Mouse (Mus musculus): Measurements from ENCODE around the gene Msl3l2. TPM values are rescaled to one million over a fixed set of nuclear protein-coding genes. Genes with fewer than 3 reads are reported as not detected.
A peak's percentile ranks its signal among the peaks of the same experiment; 100 is the strongest.

Gene Msl3l2
- polyA plus RNA-seq, 2 experiments, result 6.9 to 10.6 TPM

DNA sequence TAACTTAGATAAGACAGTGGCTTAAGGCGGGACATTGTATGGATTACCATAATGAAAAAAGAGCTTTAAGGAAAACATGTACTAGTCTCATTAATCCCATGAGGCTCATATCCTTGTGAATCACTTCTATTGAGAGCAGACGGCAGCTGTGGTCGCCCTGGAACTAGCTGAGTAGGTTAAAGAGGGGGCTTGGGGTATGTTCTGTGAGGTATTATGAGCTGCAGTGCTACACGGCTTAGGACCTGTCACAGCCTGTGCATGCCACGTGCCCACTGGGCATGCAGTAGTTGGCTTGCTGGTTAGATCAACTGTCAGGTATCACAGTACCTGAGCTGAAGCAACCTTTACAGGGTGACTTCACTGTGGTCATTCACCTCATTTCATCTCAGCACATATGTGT is 12.1 kb upstream of the Msl3l2 start:
- H3K36me3 ChIP-seq (ENCODE audit: control insufficient read depth, insufficient read depth, low read length), result no peaks in the 10 kb centered on the region
- H3K27me3 ChIP-seq (ENCODE audit: control insufficient read depth, insufficient read depth, low read length), result no peaks in the 10 kb centered on the region
- no peak for TF ChIP-seq POLR2A (IDR thresholded peaks at IDR 0.05; ENCODE audit: borderline replicate concordance, extremely low read depth, insufficient read depth, insufficient read length)
- ATAC-seq (ENCODE audit: low FRiP score, low read depth) (no peak), DNase-seq (ENCODE audit: low spot score) (no peak)
- WGBS, result 57% methylated on average over 5 of the region's 5 CpGs
- H3K9ac ChIP-seq (ENCODE audit: low read depth, low read length, severe bottlenecking), result no peak overlapping the region
- H3K27ac ChIP-seq (replicated peaks; ENCODE audit: low read depth, low read length), result no peak overlapping the region
- H3K4me2 ChIP-seq (replicated peaks; ENCODE audit: low read depth, low read length, severe bottlenecking), result no peak overlapping the region
- H3K9me3 ChIP-seq (ENCODE audit: control insufficient read depth, low read length), result no peaks in the 10 kb centered on the region
- no peaks in the 10 kb centered on the region for H3K4me1 ChIP-seq (ENCODE audit: control insufficient read depth, insufficient read depth, low read length)
- no peak overlapping the region for H3K4me3 ChIP-seq (replicated peaks; ENCODE audit: low read length)

DNA sequence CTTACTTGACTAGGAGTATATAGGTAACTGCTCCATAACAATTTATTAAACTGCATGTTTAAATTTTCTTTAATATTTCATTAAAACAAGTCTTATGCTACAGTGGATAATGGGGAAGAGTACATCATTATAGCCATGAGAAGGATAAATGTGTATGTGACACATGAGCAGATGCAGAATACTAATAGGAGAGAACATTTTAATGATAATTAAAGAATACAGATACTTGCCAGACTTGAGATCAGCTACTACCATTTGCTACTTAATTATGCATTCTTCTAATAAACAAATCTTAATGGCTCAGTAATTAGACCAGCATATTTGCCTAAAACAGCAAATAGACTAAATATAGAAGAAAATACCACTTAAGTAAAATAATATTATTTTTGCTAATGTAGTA is 10.0 kb upstream of the Msl3l2 start:
- no peak for ATAC-seq (ENCODE audit: low FRiP score, low read depth)
- no peak for DNase-seq (ENCODE audit: low spot score)
- Histone ChIP-seq H3K9me3 (ENCODE audit: control insufficient read depth, low read length) (no peaks in the 10 kb centered on the region), H3K4me1 (ENCODE audit: control insufficient read depth, insufficient read depth, low read length) (no peaks in the 10 kb centered on the region), H3K27me3 (ENCODE audit: control insufficient read depth, insufficient read depth, low read length) (no peaks in the 10 kb centered on the region), H3K4me2 (replicated peaks; ENCODE audit: low read depth, low read length, severe bottlenecking) (no peak overlapping the region), H3K27ac (replicated peaks; ENCODE audit: low read depth, low read length) (no peak overlapping the region), H3K36me3 (ENCODE audit: control insufficient read depth, insufficient read depth, low read length) (no peaks in the 10 kb centered on the region), H3K9ac (ENCODE audit: low read depth, low read length, severe bottlenecking) (no peak overlapping the region), H3K4me3 (replicated peaks; ENCODE audit: low read length) (no peak overlapping the region)
- no peak for TF ChIP-seq POLR2A (IDR thresholded peaks at IDR 0.05; ENCODE audit: borderline replicate concordance, extremely low read depth, insufficient read depth, insufficient read length)

DNA sequence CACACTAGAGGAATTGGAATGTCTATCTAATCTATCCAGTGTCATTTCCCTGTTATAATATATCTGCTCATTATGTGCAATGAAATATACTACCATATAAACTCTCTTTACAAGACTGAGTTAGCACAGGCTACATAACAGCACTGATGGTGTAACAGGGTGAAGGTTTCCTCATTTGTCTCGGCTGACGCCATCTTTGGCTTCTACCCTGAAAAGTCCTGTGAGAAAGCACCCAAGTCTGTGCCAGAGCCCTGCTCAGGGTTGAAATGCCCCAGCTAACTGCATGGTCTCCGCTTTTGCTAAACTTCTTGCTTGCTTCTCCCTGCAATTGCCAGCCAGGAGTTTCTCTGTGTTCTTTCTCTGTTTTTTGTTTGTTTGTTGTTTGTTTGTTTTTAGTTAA is 7.6 kb upstream of the Msl3l2 start:
- no peaks in the 10 kb centered on the region for H3K36me3 ChIP-seq (ENCODE audit: control insufficient read depth, insufficient read depth, low read length)
- WGBS, result 69% methylated on average over 3 of the region's 3 CpGs

DNA sequence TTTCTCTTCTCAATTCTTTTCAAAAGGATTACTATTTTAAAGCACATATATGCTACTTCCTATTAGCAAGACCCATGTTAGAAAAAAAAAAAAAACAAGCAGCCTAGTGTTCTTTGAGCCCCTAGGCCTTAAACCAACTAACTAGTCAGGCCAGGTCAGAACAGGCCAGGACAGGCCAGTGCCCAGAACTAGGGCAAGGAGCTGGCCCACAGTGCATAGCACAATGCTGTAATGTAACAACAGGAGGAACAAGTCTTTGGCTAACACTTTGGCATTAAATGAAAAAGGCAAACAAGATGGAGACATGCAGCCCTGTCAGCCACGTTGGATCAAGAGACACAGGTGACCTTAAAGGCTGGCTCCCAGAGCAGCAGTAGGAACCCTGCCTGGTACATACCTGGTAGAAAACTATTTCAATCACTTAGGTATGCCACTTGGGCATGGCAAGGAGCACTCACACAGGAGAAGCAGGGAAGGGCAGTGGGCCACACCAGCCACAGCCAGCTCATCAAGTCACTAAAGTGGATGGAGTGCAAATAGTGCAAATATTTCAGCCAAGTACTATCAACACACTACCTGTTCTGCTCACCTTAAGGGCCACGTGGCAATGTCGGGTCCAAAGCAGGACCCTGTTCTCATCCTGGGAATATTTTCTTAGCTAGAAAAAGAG is 6.9 kb upstream of the Msl3l2 start:
- Histone ChIP-seq H3K36me3 (ENCODE audit: control insufficient read depth, insufficient read depth, low read length) (no peaks in the 10 kb centered on the region), H3K9me3 (ENCODE audit: control insufficient read depth, low read length) (no peaks in the 10 kb centered on the region), H3K4me1 (ENCODE audit: control insufficient read depth, insufficient read depth, low read length) (no peaks in the 10 kb centered on the region), H3K4me3 (replicated peaks; ENCODE audit: low read length) (no peak overlapping the region), H3K9ac (ENCODE audit: low read depth, low read length, severe bottlenecking) (no peak overlapping the region), H3K27me3 (ENCODE audit: control insufficient read depth, insufficient read depth, low read length) (no peaks in the 10 kb centered on the region), H3K4me2 (replicated peaks; ENCODE audit: low read depth, low read length, severe bottlenecking) (no peak overlapping the region), H3K27ac (replicated peaks; ENCODE audit: low read depth, low read length) (no peak overlapping the region)
- 85% methylated on average over 3 of the region's 3 CpGs for WGBS
- ATAC-seq (ENCODE audit: low FRiP score, low read depth) (no peak), DNase-seq (ENCODE audit: low spot score) (no peak)
- no peak for TF ChIP-seq POLR2A (IDR thresholded peaks at IDR 0.05; ENCODE audit: borderline replicate concordance, extremely low read depth, insufficient read depth, insufficient read length)

More for the DNA sequence above, 7.6 kb upstream of the Msl3l2 start:
- TF ChIP-seq POLR2A (IDR thresholded peaks at IDR 0.05; ENCODE audit: borderline replicate concordance, extremely low read depth, insufficient read depth, insufficient read length), result no peak
- DNase-seq (ENCODE audit: low spot score) (no peak), ATAC-seq (ENCODE audit: low FRiP score, low read depth) (no peak)
- Histone ChIP-seq H3K27me3 (ENCODE audit: control insufficient read depth, insufficient read depth, low read length) (no peaks in the 10 kb centered on the region), H3K9me3 (ENCODE audit: control insufficient read depth, low read length) (no peaks in the 10 kb centered on the region), H3K4me1 (ENCODE audit: control insufficient read depth, insufficient read depth, low read length) (no peaks in the 10 kb centered on the region), H3K4me2 (replicated peaks; ENCODE audit: low read depth, low read length, severe bottlenecking) (no peak overlapping the region), H3K9ac (ENCODE audit: low read depth, low read length, severe bottlenecking) (no peak overlapping the region), H3K27ac (replicated peaks; ENCODE audit: low read depth, low read length) (no peak overlapping the region), H3K4me3 (replicated peaks; ENCODE audit: low read length) (no peak overlapping the region)

DNA sequence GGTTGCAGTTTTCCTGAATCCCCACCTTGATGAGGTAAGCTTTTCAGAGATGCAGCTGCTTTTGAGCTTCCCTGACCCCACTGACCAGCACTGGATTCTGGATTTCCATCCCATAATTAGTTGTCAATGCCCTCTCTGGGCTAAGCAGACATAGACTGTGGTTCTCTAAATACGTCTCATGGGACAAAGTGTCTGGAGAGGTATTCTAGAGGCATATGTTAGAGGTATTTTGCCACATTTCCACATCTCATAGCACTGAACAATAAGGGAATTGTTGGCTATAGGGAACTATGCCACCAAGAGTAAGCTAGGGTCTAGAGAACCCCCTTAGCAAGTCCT is 248 bp downstream of the Msl3l2 start:
- 41% methylated on average over 1 of the region's 1 CpGs for WGBS
- no peak for DNase-seq (ENCODE audit: low spot score)
- 0 out of 2 replicates have a peak, but pooled peaks cover 4% of the 10 kb centered on the region for H3K4me1 ChIP-seq (ENCODE audit: control insufficient read depth, insufficient read depth, low read length)
- H3K27me3 ChIP-seq (ENCODE audit: control insufficient read depth, insufficient read depth, low read length), result no peaks in the 10 kb centered on the region
- peak overlapping the region; percentile 24 for H3K4me3 ChIP-seq (replicated peaks; ENCODE audit: low read length)
- H3K9me3 ChIP-seq (ENCODE audit: control insufficient read depth, low read length), result no peaks in the 10 kb centered on the region
- ATAC-seq (ENCODE audit: low FRiP score, low read depth), result peak; percentile 12; the same call in 1 of the 2 replicates
- peak overlapping the region; percentile 42 for H3K4me2 ChIP-seq (replicated peaks; ENCODE audit: low read depth, low read length, severe bottlenecking)
- 0 out of 2 replicates have a peak overlapping the region, but pooled peaks have one; percentile 46 for H3K27ac ChIP-seq (replicated peaks; ENCODE audit: low read depth, low read length)
- no peaks in the 10 kb centered on the region for H3K36me3 ChIP-seq (ENCODE audit: control insufficient read depth, insufficient read depth, low read length)
- no peak for TF ChIP-seq POLR2A (IDR thresholded peaks at IDR 0.05; ENCODE audit: borderline replicate concordance, extremely low read depth, insufficient read depth, insufficient read length)
- peak overlapping the region; percentile 52 for H3K9ac ChIP-seq (ENCODE audit: low read depth, low read length, severe bottlenecking)
